8 mouse cellular contexts compared by ENCODE assay signal in the genomic region with DNA sequence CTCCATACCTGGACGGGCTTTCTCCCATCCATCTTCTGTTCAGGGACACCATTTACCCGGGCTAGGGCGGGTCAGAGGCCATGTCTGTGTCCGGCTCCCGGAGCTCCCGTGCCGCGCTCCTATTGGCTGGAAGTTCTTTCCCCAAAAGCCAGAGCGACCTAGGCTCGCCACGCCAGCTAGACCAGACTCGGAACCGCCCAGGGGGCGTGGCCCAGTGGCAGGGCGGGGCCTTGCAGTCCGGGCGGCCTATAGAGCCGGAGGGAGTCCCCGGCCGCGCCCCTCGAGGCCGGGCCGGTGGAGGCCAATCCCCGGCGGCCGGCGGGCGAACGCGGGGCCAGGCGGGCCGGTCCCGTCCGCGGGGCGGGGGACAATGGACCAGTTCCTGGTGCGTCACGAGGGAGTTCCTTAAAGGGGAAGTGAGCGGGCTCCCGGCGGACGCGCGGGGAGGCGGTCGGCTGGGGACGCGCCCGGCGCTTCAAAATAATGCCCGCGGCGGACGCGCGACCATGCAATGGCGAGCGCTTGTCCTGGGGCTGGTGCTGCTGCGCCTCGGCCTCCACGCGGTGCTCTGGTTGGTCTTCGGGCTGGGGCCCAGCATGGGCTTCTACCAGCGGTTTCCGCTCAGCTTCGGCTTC. TPM values are rescaled to one million over a fixed set of nuclear protein-coding genes. Genes with fewer than 3 reads are reported as not detected.
A peak's percentile ranks its signal among the peaks of the same experiment; 100 is the strongest.
DNase-seq lines count a peak whose midpoint lies in the region; ATAC-seq lines count a peak whose summit lies in the region.

A gene (plus strand): TSS at position 408 of the 635 bp plus-strand sequence.

- peak; percentile 97 for ATAC-seq in hindbrain, embryonic 14.5 days (ENCODE audit: low FRiP score)

- H3K4me3 ChIP-seq in hindbrain, embryonic 14.5 days (replicated peaks; ENCODE audit: low read length): peak within 1 kb of the TSS; percentile 83

- H3K27ac ChIP-seq in hindbrain, embryonic 14.5 days: peak within 1 kb of the TSS; percentile 56

- peak within 1 kb of the TSS; percentile 84 for H3K9ac ChIP-seq in hindbrain, embryonic 14.5 days

- peaks cover 8% of the 10 kb centered on the region; the same call in 1 of the 2 replicates for H3K36me3 ChIP-seq in hindbrain, embryonic 14.5 days (replicated peaks; ENCODE audit: control insufficient read depth, insufficient read depth)

- peaks cover 12% of the 10 kb centered on the region for H3K4me1 ChIP-seq in hindbrain, embryonic 14.5 days (replicated peaks; ENCODE audit: control insufficient read depth, insufficient read depth, low read length)

- H3K9me3 ChIP-seq in hindbrain, embryonic 14.5 days (ENCODE audit: control insufficient read depth, low read length): no peaks in the 10 kb centered on the region

- H3K4me2 ChIP-seq in hindbrain, embryonic 14.5 days (replicated peaks): peak within 1 kb of the TSS; percentile 96

- DNase-seq in R1 (ENCODE audit: low read depth, low spot score): peak; percentile 98
- peak; percentile 93 to 97 for DNase-seq in cerebellum, postnatal 25 days
- DNase-seq in frontal cortex, postnatal 25 days (ENCODE audit: low spot score in 2 of 2): peak; percentile 86 to 88
- peak; percentile 89 for DNase-seq in hindbrain, embryonic 14.5 days (ENCODE audit: low spot score)
- peak; percentile 94 for DNase-seq in layer of hippocampus, postnatal 36 days
- DNase-seq in lung, postnatal 36 days: peak; percentile 99
- peak; percentile 96 for DNase-seq in retina, postnatal 1 day
- peak; percentile 98 to 99 for DNase-seq in urinary bladder, adult 18-20 months (ENCODE audit: low spot score in 2 of 2)

- WGBS in hindbrain, embryonic 14.5 days: under 1% methylated on average over 50 of the region's 67 CpGs

- H3K27me3 ChIP-seq in hindbrain, embryonic 14.5 days (ENCODE audit: control insufficient read depth, insufficient read depth, low read length): no peaks in the 10 kb centered on the region

RNA-seq across cellular contexts. Expression of the gene that starts here (rescaled TPM):
- polyA plus RNA-seq in hindbrain, embryonic 14.5 days (2014; fragmentation: Nextera tagmentation; extraction: Ambion mirVana): 8.9 and 9.7 TPM in 2 replicates
- total RNA-seq in layer of hippocampus, postnatal 36 days (2021): 10 to 100 TPM; 16.9 to 18.6 TPM

Comparison
In these comparisons a context has a peak if more than half of its experiments do, and no peak if none do; other contexts are left out.
1. Peak in every context shown above with its lines: DNase-seq, ATAC-seq, H3K4me3 ChIP-seq and H3K27ac ChIP-seq.